ENCODE assay signal across 8 mouse cellular contexts in the genomic region with DNA sequence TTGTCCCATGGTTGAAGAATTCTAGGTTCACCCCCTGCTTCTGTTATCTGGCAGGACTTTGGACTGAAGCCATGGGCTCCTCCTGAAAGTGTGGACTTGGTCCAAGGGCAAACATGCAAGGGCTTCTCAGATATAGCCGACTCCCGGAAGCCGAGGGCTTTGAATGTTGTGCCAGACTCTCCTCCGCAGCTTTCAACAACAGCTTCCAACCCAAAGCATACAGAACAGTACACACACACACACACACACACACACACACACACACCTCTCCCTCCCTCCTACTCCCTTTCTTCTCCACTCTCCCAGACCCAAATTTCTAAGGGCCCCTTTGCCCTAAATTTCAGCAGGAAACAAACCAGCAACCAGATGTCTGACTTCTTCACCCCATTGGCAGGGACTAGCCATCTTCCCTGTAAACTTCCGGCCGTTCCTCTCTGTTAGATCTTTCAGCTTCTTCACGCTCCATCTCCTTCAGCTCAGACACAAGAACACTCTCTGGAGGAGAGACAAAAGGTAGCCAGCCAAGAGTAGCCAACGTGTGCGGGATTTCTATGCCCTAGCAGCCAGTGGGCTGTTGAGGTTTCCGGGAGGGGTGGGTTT. TPM values are rescaled to one million over a fixed set of nuclear protein-coding genes. Genes with fewer than 3 reads are reported as not detected.
DNase-seq lines count a peak whose midpoint lies in the region; ATAC-seq and TF ChIP-seq lines count a peak whose summit lies in the region.

No protein-coding gene starts in this region.

- peak; percentile 37; the same call in 1 of the 2 replicates for ATAC-seq in hindbrain, embryonic 14.5 days (ENCODE audit: low FRiP score)
- peak; percentile 69 for ATAC-seq in lung, embryonic 14.5 days (ENCODE audit: insufficient read depth)
- no peak for ATAC-seq in forebrain, embryonic 15.5 days (replicated peaks)

- H3K4me3 ChIP-seq in hindbrain, embryonic 14.5 days (replicated peaks; ENCODE audit: low read length), result no peak overlapping the region
- H3K4me3 ChIP-seq in lung, embryonic 14.5 days (ENCODE audit: low read depth, low read length), result no peak overlapping the region
- no peak overlapping the region for H3K4me3 ChIP-seq in forebrain, embryonic 15.5 days

- H3K36me3 ChIP-seq in hindbrain, embryonic 14.5 days (replicated peaks; ENCODE audit: control insufficient read depth, insufficient read depth), result no peaks in the 10 kb centered on the region
- no peaks in the 10 kb centered on the region for H3K36me3 ChIP-seq in lung, embryonic 14.5 days (ENCODE audit: insufficient read depth)
- no peaks in the 10 kb centered on the region for H3K36me3 ChIP-seq in forebrain, embryonic 15.5 days

- no peaks in the 10 kb centered on the region; the same call in 1 of the 2 replicates for H3K4me1 ChIP-seq in hindbrain, embryonic 14.5 days (replicated peaks; ENCODE audit: control insufficient read depth, insufficient read depth, low read length)
- peaks cover 30% of the 10 kb centered on the region for H3K4me1 ChIP-seq in lung, embryonic 14.5 days (ENCODE audit: insufficient read depth)
- H3K4me1 ChIP-seq in forebrain, embryonic 15.5 days, result peaks cover 11% of the 10 kb centered on the region

- WGBS in hindbrain, embryonic 14.5 days, result 16% methylated on average over 10 of the region's 10 CpGs
- 18% methylated on average over 10 of the region's 10 CpGs for WGBS in lung, embryonic 14.5 days
- WGBS in forebrain, embryonic 15.5 days, result 21% methylated on average over 10 of the region's 10 CpGs

- H3K27ac ChIP-seq in hindbrain, embryonic 14.5 days, result no peak overlapping the region
- H3K27ac ChIP-seq in lung, embryonic 14.5 days (ENCODE audit: low read depth), result peak overlapping the region; percentile 62
- H3K27ac ChIP-seq in forebrain, embryonic 15.5 days (replicated peaks), result no peak overlapping the region

- H3K9ac ChIP-seq in hindbrain, embryonic 14.5 days, result no peak overlapping the region
- no peak overlapping the region for H3K9ac ChIP-seq in lung, embryonic 14.5 days
- no peak overlapping the region for H3K9ac ChIP-seq in forebrain, embryonic 15.5 days (replicated peaks)

- DNase-seq in urinary bladder, postnatal 14 days (ENCODE audit: low spot score), result peak; percentile 46
- no peak for DNase-seq in urinary bladder, postnatal 10 days (ENCODE audit: low spot score)
- DNase-seq in hindbrain, embryonic 14.5 days (ENCODE audit: low spot score), result peak; percentile 28
- peak; percentile 81 for DNase-seq in lung, embryonic 14.5 days
- peak; percentile 76 for DNase-seq in yolk sac, embryonic 10.5 days (ENCODE audit: low spot score)
- no peak for DNase-seq in thymus, postnatal 14 days
- DNase-seq in urinary bladder, postnatal 4 days (ENCODE audit: low spot score in 2 of 2), result no peak

- no peaks in the 10 kb centered on the region for H3K27me3 ChIP-seq in hindbrain, embryonic 14.5 days (ENCODE audit: control insufficient read depth, insufficient read depth, low read length)
- H3K27me3 ChIP-seq in lung, embryonic 14.5 days (ENCODE audit: insufficient read depth, low read length), result no peaks in the 10 kb centered on the region
- no peaks in the 10 kb centered on the region for H3K27me3 ChIP-seq in forebrain, embryonic 15.5 days

- TF ChIP-seq CTCF in lung, embryonic 14.5 days (IDR thresholded peaks at IDR 0.05; ENCODE audit: low read depth), result no peak

- no peak overlapping the region for H3K4me2 ChIP-seq in hindbrain, embryonic 14.5 days (replicated peaks)
- H3K4me2 ChIP-seq in lung, embryonic 14.5 days, result peak overlapping the region; percentile 20; the same call in 1 of the 2 replicates
- no peak overlapping the region for H3K4me2 ChIP-seq in forebrain, embryonic 15.5 days (replicated peaks)

- no peaks in the 10 kb centered on the region for H3K9me3 ChIP-seq in hindbrain, embryonic 14.5 days (ENCODE audit: control insufficient read depth, low read length)
- H3K9me3 ChIP-seq in lung, embryonic 14.5 days (ENCODE audit: low read depth, low read length), result no peaks in the 10 kb centered on the region
- H3K9me3 ChIP-seq in forebrain, embryonic 15.5 days, result no peaks in the 10 kb centered on the region

RNA-seq across cellular contexts. Expression of a gene that starts 24.5 kb away (rescaled TPM):
- polyA plus RNA-seq in hindbrain, embryonic 14.5 days (2014; fragmentation: Nextera tagmentation; extraction: Ambion mirVana), result 32.3 and 33.8 TPM in 2 replicates
- 59.2 and 62.0 TPM in 2 replicates for polyA plus RNA-seq in lung, embryonic 14.5 days (2014; fragmentation: Nextera tagmentation; extraction: Ambion mirVana)
- 32.9 and 34.4 TPM in 2 replicates for polyA plus RNA-seq in forebrain, embryonic 15.5 days (2015; fragmentation: Nextera tagmentation; extraction: Ambion mirVana)

Comparison
In these comparisons a context has a peak if more than half of its experiments do, and no peak if none do; other contexts are left out.
1. DNase-seq: peak in urinary bladder, postnatal 14 days (single experiment), hindbrain, embryonic 14.5 days (single experiment), lung, embryonic 14.5 days (single experiment) and yolk sac, embryonic 10.5 days (single experiment); none in urinary bladder, postnatal 10 days (single experiment), thymus, postnatal 14 days (single experiment) and urinary bladder, postnatal 4 days (0 of 2).